Mouse (Mus musculus): ENCODE measurements around the gene H60c. TPM values are rescaled to one million over a fixed set of nuclear protein-coding genes. Genes with fewer than 3 reads are reported as not detected.
A peak's percentile ranks its signal among the peaks of the same experiment; 100 is the strongest.
"Not testable (repeated sequence)": the region's sequence is repeated elsewhere in the genome, so short reads cannot be mapped to it uniquely, and the experiment has no call there.

The H60c gene
- not detected in 2 replicates for polyA plus RNA-seq (2015; fragmentation: Nextera tagmentation; extraction: Ambion mirVana)

GRCm38 (mm10) chr10:3267671-3268070, at the start of gene H60c:
TSS of gene H60c (minus strand) at chr10:3267771.
- Histone ChIP-seq H3K9me3 (replicated peaks) (peaks cover 10% of the 10 kb centered on the region; the same call in 1 of the 2 replicates), H3K4me1 (no peaks in the 10 kb centered on the region), H3K36me3 (ENCODE audit: poor library complexity, severe bottlenecking) (no peaks in the 10 kb centered on the region), H3K27ac (no peak within 1 kb of the TSS), H3K9ac (no peak within 1 kb of the TSS), H3K27me3 (no peaks in the 10 kb centered on the region), H3K4me2 (no peak within 1 kb of the TSS), H3K4me3 (no peak within 1 kb of the TSS)
- 81% methylated on average over 8 of the region's 8 CpGs for WGBS
- ATAC-seq = no peak

- H3K9ac ChIP-seq = no peak overlapping the region
- H3K4me1 ChIP-seq = no peaks in the 10 kb centered on the region
- no peaks in the 10 kb centered on the region for H3K36me3 ChIP-seq (ENCODE audit: poor library complexity, severe bottlenecking)
- no peaks in the 10 kb centered on the region for H3K27me3 ChIP-seq
- peaks cover 12% of the 10 kb centered on the region; the same call in 1 of the 2 replicates for H3K9me3 ChIP-seq (replicated peaks)
- no peak for ATAC-seq
- H3K4me2 ChIP-seq = no peak overlapping the region
- no peak overlapping the region for H3K27ac ChIP-seq
- H3K4me3 ChIP-seq = no peak overlapping the region
- WGBS = 85% methylated on average over 1 of the region's 1 CpGs
Observed at GRCm38 (mm10) chr10:3308821-3309206, 41.2 kb upstream of the H60c start.

- Histone ChIP-seq H3K36me3 (ENCODE audit: poor library complexity, severe bottlenecking) (no peaks in the 10 kb centered on the region), H3K9me3 (replicated peaks) (peaks cover 12% of the 10 kb centered on the region; the same call in 1 of the 2 replicates), H3K4me1 (no peaks in the 10 kb centered on the region), H3K4me2 (no peak overlapping the region), H3K27ac (no peak overlapping the region), H3K4me3 (no peak overlapping the region), H3K9ac (no peak overlapping the region), H3K27me3 (no peaks in the 10 kb centered on the region)
- ATAC-seq = no peak
- WGBS = 92% methylated on average over 4 of the region's 4 CpGs
Observed at GRCm38 (mm10) chr10:3308180-3308820, 40.7 kb upstream of the H60c start.

GRCm38 (mm10) chr10:3307752-3308151, 40.2 kb upstream of the H60c start:
- ATAC-seq = peak; percentile 61; the same call in 1 of the 2 replicates
- H3K27ac ChIP-seq = no peak overlapping the region
- no peak overlapping the region for H3K4me2 ChIP-seq
- no peaks in the 10 kb centered on the region for H3K4me1 ChIP-seq
- no peak overlapping the region for H3K4me3 ChIP-seq
- H3K9me3 ChIP-seq (replicated peaks) = peaks cover 12% of the 10 kb centered on the region; the same call in 1 of the 2 replicates
- no peaks in the 10 kb centered on the region for H3K27me3 ChIP-seq
- WGBS = 77% methylated on average over 2 of the region's 2 CpGs
- no peaks in the 10 kb centered on the region for H3K36me3 ChIP-seq (ENCODE audit: poor library complexity, severe bottlenecking)
- H3K9ac ChIP-seq = no peak overlapping the region

GRCm38 (mm10) chr10:3293969-3294368, 26.4 kb upstream of the H60c start:
- no peaks in the 10 kb centered on the region for H3K4me1 ChIP-seq
- H3K27ac ChIP-seq = no peak overlapping the region
- WGBS = 52% methylated on average over 2 of the region's 2 CpGs
- no peaks in the 10 kb centered on the region for H3K9me3 ChIP-seq (replicated peaks)
- no peak for ATAC-seq
- H3K4me2 ChIP-seq = no peak overlapping the region
- no peaks in the 10 kb centered on the region for H3K27me3 ChIP-seq
- no peaks in the 10 kb centered on the region for H3K36me3 ChIP-seq (ENCODE audit: poor library complexity, severe bottlenecking)
- H3K9ac ChIP-seq = no peak overlapping the region
- no peak overlapping the region for H3K4me3 ChIP-seq

- Histone ChIP-seq H3K27ac (no peak overlapping the region), H3K4me3 (no peak overlapping the region), H3K27me3 (no peaks in the 10 kb centered on the region), H3K4me1 (no peaks in the 10 kb centered on the region), H3K9ac (no peak overlapping the region), H3K4me2 (no peak overlapping the region), H3K36me3 (ENCODE audit: poor library complexity, severe bottlenecking) (no peaks in the 10 kb centered on the region), H3K9me3 (replicated peaks) (no peaks in the 10 kb centered on the region)
- ATAC-seq = no peak
- 90% methylated on average over 2 of the region's 2 CpGs for WGBS
Observed at GRCm38 (mm10) chr10:3281047-3281446, 13.5 kb upstream of the H60c start.

- H3K36me3 ChIP-seq (ENCODE audit: poor library complexity, severe bottlenecking) = no peaks in the 10 kb centered on the region
- H3K4me2 ChIP-seq = no peak overlapping the region
- H3K9me3 ChIP-seq (replicated peaks) = 0 out of 2 replicates have a peak, but pooled peaks cover under 1% of the 10 kb centered on the region
- WGBS = 79% methylated on average over 3 of the region's 3 CpGs
- no peak overlapping the region for H3K4me3 ChIP-seq
- H3K9ac ChIP-seq = no peak overlapping the region
- no peaks in the 10 kb centered on the region for H3K27me3 ChIP-seq
- no peaks in the 10 kb centered on the region for H3K4me1 ChIP-seq
- no peak for ATAC-seq
- no peak overlapping the region for H3K27ac ChIP-seq
Observed at GRCm38 (mm10) chr10:3274065-3274464, 6.5 kb upstream of the H60c start.

GRCm38 (mm10) chr10:3271036-3271435, 3.5 kb upstream of the H60c start:
- WGBS = 64% methylated on average over 3 of the region's 4 CpGs
- Histone ChIP-seq H3K4me3 (no peak overlapping the region), H3K4me1 (no peaks in the 10 kb centered on the region), H3K27ac (no peak overlapping the region), H3K27me3 (no peaks in the 10 kb centered on the region), H3K4me2 (no peak overlapping the region), H3K36me3 (ENCODE audit: poor library complexity, severe bottlenecking) (no peaks in the 10 kb centered on the region), H3K9me3 (replicated peaks) (peaks cover 7% of the 10 kb centered on the region; the same call in 1 of the 2 replicates), H3K9ac (no peak overlapping the region)
- no peak for ATAC-seq

GRCm38 (mm10) chr10:3266729-3267128, 842 bp downstream of the H60c start:
- Histone ChIP-seq H3K27ac (no peak overlapping the region), H3K9me3 (replicated peaks) (peaks cover 12% of the 10 kb centered on the region; the same call in 1 of the 2 replicates), H3K4me3 (no peak overlapping the region), H3K4me2 (no peak overlapping the region), H3K36me3 (ENCODE audit: poor library complexity, severe bottlenecking) (no peaks in the 10 kb centered on the region), H3K4me1 (no peaks in the 10 kb centered on the region), H3K9ac (no peak overlapping the region), H3K27me3 (no peaks in the 10 kb centered on the region)
- WGBS = 71% methylated on average over 2 of the region's 2 CpGs
- no peak for ATAC-seq

GRCm38 (mm10) chr10:3262784-3263183, 4.8 kb downstream of the H60c start:
- no peak overlapping the region for H3K4me2 ChIP-seq
- no peak overlapping the region for H3K4me3 ChIP-seq
- no peak overlapping the region for H3K9ac ChIP-seq
- H3K27ac ChIP-seq = no peak overlapping the region
- no peaks in the 10 kb centered on the region for H3K4me1 ChIP-seq
- no peaks in the 10 kb centered on the region for H3K36me3 ChIP-seq (ENCODE audit: poor library complexity, severe bottlenecking)
- H3K27me3 ChIP-seq = no peaks in the 10 kb centered on the region
- peaks cover 5% of the 10 kb centered on the region; the same call in 1 of the 2 replicates for H3K9me3 ChIP-seq (replicated peaks)
- 67% methylated on average over 2 of the region's 2 CpGs for WGBS
- ATAC-seq = no peak

- Histone ChIP-seq H3K27ac (no peak overlapping the region), H3K4me3 (no peak overlapping the region), H3K9ac (no peak overlapping the region), H3K4me2 (no peak overlapping the region), H3K9me3 (replicated peaks) (peaks cover 5% of the 10 kb centered on the region; the same call in 1 of the 2 replicates), H3K4me1 (no peaks in the 10 kb centered on the region), H3K27me3 (no peaks in the 10 kb centered on the region), H3K36me3 (ENCODE audit: poor library complexity, severe bottlenecking) (no peaks in the 10 kb centered on the region)
- 91% methylated on average over 3 of the region's 3 CpGs for WGBS
- ATAC-seq = no peak
Observed at GRCm38 (mm10) chr10:3257391-3257790, 10.2 kb downstream of the H60c start.

GRCm38 (mm10) chr10:3238436-3238835, 29.1 kb downstream of the H60c start:
- WGBS = 87% methylated on average over 5 of the region's 5 CpGs
- not testable (repeated sequence) for H3K4me3 ChIP-seq; H3K27me3 ChIP-seq; H3K9me3 ChIP-seq (replicated peaks); H3K36me3 ChIP-seq (ENCODE audit: poor library complexity, severe bottlenecking); H3K9ac ChIP-seq; H3K27ac ChIP-seq; H3K4me1 ChIP-seq; H3K4me2 ChIP-seq; ATAC-seq
